Mouse (Mus musculus) heart, embryonic 16.5 days (tissue): ENCODE results near the gene Gata1. TPM values are rescaled to one million over a fixed set of nuclear protein-coding genes. Genes with fewer than 3 reads are reported as not detected.
"Not testable (repeated sequence)": the region's sequence is repeated elsewhere in the genome, so short reads cannot be mapped to it uniquely, and the experiment has no call there.

Experiments used
- ATAC-seq: fragments of 200-750 bp; cut with Nextera tagmentation; replicated peaks from 2 replicates; pipeline ENCODE4 v1.8.0; 2017; ENCODE audit warnings: moderate number of reproducible peaks; ENCODE audit not compliant: insufficient read depth, low FRiP score; ENCODE audit errors: extremely low read depth
- H3K27ac ChIP-seq: fragments of 300-500 bp; sonication (generic); 2 replicates; pipeline ENCODE4 v1.5.1; 2014; ENCODE audit warnings: mild to moderate bottlenecking, low read length, control low read depth, moderate library complexity
- H3K27me3 ChIP-seq: fragments of 300-500 bp; sonication (generic); 2 replicates; pipeline ENCODE4 v1.6.1; 2014; ENCODE audit warnings: low read length, mixed read lengths; ENCODE audit not compliant: control insufficient read depth, insufficient read depth
- H3K36me3 ChIP-seq: fragments of 300-500 bp; sonication (generic); 2 replicates; pipeline ENCODE4 v1.6.1; 2014; ENCODE audit not compliant: control insufficient read depth, insufficient read depth
- H3K4me1 ChIP-seq: fragments of 300-500 bp; sonication (generic); 2 replicates; pipeline ENCODE4 v1.6.1; 2014; ENCODE audit warnings: low read length, mixed read lengths; ENCODE audit not compliant: control insufficient read depth, insufficient read depth
- H3K4me2 ChIP-seq: fragments of 300-500 bp; sonication (generic); 2 replicates; pipeline ENCODE4 v1.6.1; 2014; ENCODE audit warnings: low read depth, mild to moderate bottlenecking, control low read depth, low read length
- H3K4me3 ChIP-seq: fragments of 300-500 bp; sonication (generic); 2 replicates; pipeline ENCODE4 v1.5.1; 2014; ENCODE audit warnings: mild to moderate bottlenecking, control low read depth, low read length
- H3K9ac ChIP-seq: fragments of 300-500 bp; sonication (generic); 2 replicates; pipeline ENCODE4 v1.6.1; 2014; ENCODE audit warnings: low read length, control low read depth
- H3K9me3 ChIP-seq: fragments of 300-500 bp; sonication (generic); replicated peaks from 2 replicates; pipeline ENCODE4 v1.6.1; 2016; ENCODE audit warnings: low read length; ENCODE audit not compliant: control insufficient read depth
- WGBS: fragments of 180-500 bp; shearing (Covaris S2); extraction: QIAGEN DNeasy Blood & Tissue Kit; methylation state at CpG from one replicate; pipeline ENCODE4 v1.1.7; 2014; 5-methylcytosine and 5-hydroxymethylcytosine counted together
- polyA plus RNA-seq: library from polyadenylated mRNA; unstranded; fragments of >200 nt; fragmentation: Nextera tagmentation; extraction: Ambion mirVana; gene quantifications from 2 replicates; pipeline ENCODE4 v1.2.1, GENCODE M21; 2015

Gata1 gene
- polyA plus RNA-seq, 1 experiment from 2014 or later: 1.1 TPM

GRCm38 (mm10) chrX:8009356-8009755 is 31.5 kb upstream of the Gata1 start:
- WGBS: 80% methylated on average over 4 of the region's 4 CpGs
- not testable (repeated sequence) for H3K36me3 ChIP-seq, H3K9me3 ChIP-seq, H3K27me3 ChIP-seq, ATAC-seq, H3K27ac ChIP-seq, H3K9ac ChIP-seq, H3K4me2 ChIP-seq, H3K4me1 ChIP-seq, H3K4me3 ChIP-seq

GRCm38 (mm10) chrX:8008543-8008942 is 30.7 kb upstream of the Gata1 start:
- H3K9ac ChIP-seq: no peak overlapping the region
- WGBS: 47% methylated on average over 5 of the region's 5 CpGs
- no peaks in the 10 kb centered on the region for H3K27me3 ChIP-seq
- no peak overlapping the region for H3K27ac ChIP-seq
- H3K4me2 ChIP-seq: no peak overlapping the region
- no peaks in the 10 kb centered on the region for H3K9me3 ChIP-seq
- no peaks in the 10 kb centered on the region for H3K4me1 ChIP-seq
- no peaks in the 10 kb centered on the region for H3K36me3 ChIP-seq
- ATAC-seq: no peak
- H3K4me3 ChIP-seq: no peak overlapping the region

- Histone ChIP-seq H3K4me3 (no peak overlapping the region), H3K27me3 (no peaks in the 10 kb centered on the region), H3K9ac (no peak overlapping the region), H3K36me3 (no peaks in the 10 kb centered on the region), H3K27ac (no peak overlapping the region), H3K4me1 (no peaks in the 10 kb centered on the region), H3K4me2 (no peak overlapping the region), H3K9me3 (no peaks in the 10 kb centered on the region)
- ATAC-seq: no peak
- 65% methylated on average over 4 of the region's 4 CpGs for WGBS
Observed at GRCm38 (mm10) chrX:8002971-8003370, 25.1 kb upstream of the Gata1 start.

- Histone ChIP-seq H3K4me2 (no peak overlapping the region), H3K27me3 (no peaks in the 10 kb centered on the region), H3K36me3 (no peaks in the 10 kb centered on the region), H3K4me1 (no peaks in the 10 kb centered on the region), H3K27ac (no peak overlapping the region), H3K9ac (no peak overlapping the region), H3K4me3 (no peak overlapping the region), H3K9me3 (no peaks in the 10 kb centered on the region)
- ATAC-seq: no peak
- 30% methylated on average over 5 of the region's 5 CpGs for WGBS
Observed at GRCm38 (mm10) chrX:8002001-8002400, 24.1 kb upstream of the Gata1 start.

- Histone ChIP-seq H3K27me3 (no peaks in the 10 kb centered on the region), H3K4me1 (no peaks in the 10 kb centered on the region), H3K9me3 (no peaks in the 10 kb centered on the region), H3K4me2 (no peak overlapping the region), H3K9ac (no peak overlapping the region), H3K36me3 (no peaks in the 10 kb centered on the region), H3K27ac (no peak overlapping the region), H3K4me3 (no peak overlapping the region)
- ATAC-seq: no peak
- whole genome bisulfite sequencing: 69% methylated on average over 3 of the region's 3 CpGs
Observed at GRCm38 (mm10) chrX:8000546-8001192, 22.8 kb upstream of the Gata1 start.

GRCm38 (mm10) chrX:7993068-7993735 is 15.3 kb upstream of the Gata1 start:
- Histone ChIP-seq H3K27me3 (no peaks in the 10 kb centered on the region), H3K4me2 (no peak overlapping the region), H3K9ac (no peak overlapping the region), H3K9me3 (no peaks in the 10 kb centered on the region), H3K27ac (no peak overlapping the region), H3K4me3 (no peak overlapping the region), H3K36me3 (no peaks in the 10 kb centered on the region), H3K4me1 (no peaks in the 10 kb centered on the region)
- no peak for ATAC-seq
- 46% methylated on average over 10 of the region's 10 CpGs for WGBS

- no peak for ATAC-seq
- H3K4me1 ChIP-seq: no peaks in the 10 kb centered on the region
- H3K36me3 ChIP-seq: no peaks in the 10 kb centered on the region
- no peaks in the 10 kb centered on the region for H3K27me3 ChIP-seq
- H3K9ac ChIP-seq: no peak overlapping the region
- no peaks in the 10 kb centered on the region for H3K9me3 ChIP-seq
- no peak overlapping the region for H3K27ac ChIP-seq
- 57% methylated on average over 8 of the region's 8 CpGs for WGBS
- no peak overlapping the region for H3K4me2 ChIP-seq
- H3K4me3 ChIP-seq: no peak overlapping the region
Observed at GRCm38 (mm10) chrX:7992379-7993067, 14.7 kb upstream of the Gata1 start.

GRCm38 (mm10) chrX:7981368-7981767 is 3.5 kb upstream of the Gata1 start:
- Histone ChIP-seq H3K4me1 (no peaks in the 10 kb centered on the region), H3K9ac (no peak overlapping the region), H3K27me3 (no peaks in the 10 kb centered on the region), H3K9me3 (no peaks in the 10 kb centered on the region), H3K27ac (no peak overlapping the region), H3K4me2 (no peak overlapping the region), H3K36me3 (no peaks in the 10 kb centered on the region), H3K4me3 (no peak overlapping the region)
- 88% methylated on average over 7 of the region's 7 CpGs for WGBS
- no peak for ATAC-seq

GRCm38 (mm10) chrX:7971292-7971691 is 6.6 kb downstream of the Gata1 start:
- no peaks in the 10 kb centered on the region for H3K27me3 ChIP-seq
- H3K4me2 ChIP-seq: no peak overlapping the region
- no peaks in the 10 kb centered on the region for H3K36me3 ChIP-seq
- no peak overlapping the region for H3K27ac ChIP-seq
- no peak overlapping the region for H3K9ac ChIP-seq
- no peak for ATAC-seq
- H3K9me3 ChIP-seq: no peaks in the 10 kb centered on the region
- 45% methylated on average over 4 of the region's 4 CpGs for WGBS
- no peak overlapping the region for H3K4me3 ChIP-seq
- peaks cover 2% of the 10 kb centered on the region; the same call in 1 of the 2 replicates for H3K4me1 ChIP-seq
